Mouse (Mus musculus) spleen, adult 2 months (tissue): ENCODE results near the gene Agpat3. TPM values are rescaled to one million over a fixed set of nuclear protein-coding genes. Genes with fewer than 3 reads are reported as not detected.

ENCODE experiments used
- DNase-seq, 2 experiments: peaks; one replicate each; pipeline versions ENCODE4 v3.0.0 to v3.0.0-alpha.2; 2012 to 2021; ENCODE audit warnings: low spot score in 2 of 2, low read depth in 1 of 2
- H3K27ac ChIP-seq: fragments of 200-500 bp; 2 replicates; pipeline ENCODE4 v1.5.1; 2012; ENCODE audit warnings: low read length, inconsistent platforms; ENCODE audit not compliant: insufficient read depth
- H3K27me3 ChIP-seq: fragments of 200-500 bp; 2 replicates; pipeline ENCODE4 v1.6.1; 2012; ENCODE audit warnings: mild to moderate bottlenecking, moderate library complexity, low read length, inconsistent platforms; ENCODE audit not compliant: control insufficient read depth, insufficient read depth
- H3K36me3 ChIP-seq: fragments of 200-500 bp; 2 replicates; pipeline ENCODE4 v1.6.1; 2012; ENCODE audit warnings: mild to moderate bottlenecking, low read length, inconsistent platforms; ENCODE audit not compliant: control insufficient read depth, insufficient read depth
- H3K4me1 ChIP-seq: fragments of 200-500 bp; 2 replicates; pipeline ENCODE4 v1.6.1; 2011; ENCODE audit warnings: inconsistent platforms; ENCODE audit not compliant: control insufficient read depth, insufficient read depth, insufficient read length
- H3K4me3 ChIP-seq: fragments of 200-500 bp; 2 replicates; pipeline ENCODE4 v1.5.1; 2011; ENCODE audit warnings: mild to moderate bottlenecking, inconsistent platforms; ENCODE audit not compliant: insufficient read depth, insufficient read length; ENCODE audit errors: extremely low read depth
- CTCF ChIP-seq: fragments of 200-500 bp; IDR thresholded peaks from 2 replicates; pipeline ENCODE4 v1.5.1; 2011; ENCODE audit warnings: mild to moderate bottlenecking, inconsistent platforms; ENCODE audit not compliant: insufficient read depth, insufficient read length, insufficient replicate concordance; ENCODE audit errors: extremely low read depth
- POLR2A ChIP-seq: fragments of 200-500 bp; IDR thresholded peaks from 2 replicates; pipeline ENCODE4 v1.6.1; 2011; ENCODE audit warnings: low read depth, low read length, inconsistent platforms
- WGBS: fragments of 180-500 bp; shearing (Covaris S2); methylation state at CpG from one replicate; pipeline ENCODE4 v1.1.7; 2018; 5-methylcytosine and 5-hydroxymethylcytosine counted together
- polyA plus RNA-seq: library from polyadenylated mRNA; depleted of rRNA; stranded (reverse); fragments of >200 nt; gene quantifications from 2 replicates; pipeline ENCODE4 v1.2.3, GENCODE M21; 2012

Agpat3 gene
- polyA plus RNA-seq, 1 experiment = 177 TPM

DNA sequence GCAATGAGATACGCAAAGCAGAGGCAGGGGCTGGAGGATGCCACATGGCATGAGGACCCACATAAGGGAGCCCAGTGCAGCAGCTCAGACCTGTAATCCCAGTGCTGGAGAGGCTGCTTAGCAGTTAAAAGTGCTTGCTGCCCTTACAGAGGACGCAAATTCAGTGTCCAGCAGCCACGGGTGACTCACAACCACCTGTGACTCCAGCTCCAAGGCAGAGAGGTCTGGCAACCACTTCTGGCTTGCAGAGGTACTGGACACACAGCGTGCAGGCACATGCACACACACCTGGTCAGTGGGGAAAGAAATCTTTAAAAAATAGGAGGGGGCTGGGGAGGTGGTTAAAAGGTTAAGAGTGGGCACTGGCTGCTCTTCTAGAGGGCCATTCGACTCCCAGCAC lies 4.1 kb downstream of the Agpat3 start:
- 89% methylated on average over 5 of the region's 5 CpGs for WGBS
- Histone ChIP-seq H3K4me1 (peaks cover 7% of the 10 kb centered on the region; the same call in 1 of the 2 replicates), H3K4me3 (no peak overlapping the region), H3K27ac (no peak overlapping the region), H3K36me3 (no peaks in the 10 kb centered on the region), H3K27me3 (no peaks in the 10 kb centered on the region)
- no peak for TF ChIP-seq CTCF
- TF ChIP-seq POLR2A = no peak
- DNase-seq = no peak

- H3K4me1 ChIP-seq = peaks cover 7% of the 10 kb centered on the region; the same call in 1 of the 2 replicates
- WGBS = 86% methylated on average over 6 of the region's 6 CpGs
- H3K36me3 ChIP-seq = no peaks in the 10 kb centered on the region
Measured at GRCm38 (mm10) chr10:78347486-78347885, 4.8 kb downstream of the Agpat3 start.

DNA sequence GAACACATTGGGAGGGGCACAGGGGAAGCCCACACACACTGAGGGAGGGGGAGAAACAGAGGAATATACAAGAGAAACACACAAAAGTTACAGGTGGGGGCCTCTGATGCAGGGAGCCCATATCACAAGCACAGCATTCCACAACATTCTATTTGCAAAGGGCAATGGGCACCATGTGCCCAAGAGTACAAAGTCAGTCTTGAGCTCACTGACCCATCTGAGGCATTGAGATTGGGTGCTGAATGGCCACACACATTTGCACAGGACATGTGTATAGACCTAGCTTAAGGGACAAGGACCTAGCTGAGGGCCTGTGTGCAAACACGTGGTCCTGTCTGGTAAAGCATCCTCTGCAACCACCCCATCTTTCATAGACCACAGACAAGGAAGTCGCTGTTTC lies 6.8 kb downstream of the Agpat3 start:
- H3K4me1 ChIP-seq = no peaks in the 10 kb centered on the region; the same call in 1 of the 2 replicates
- no peak overlapping the region for H3K27ac ChIP-seq
- H3K27me3 ChIP-seq = no peaks in the 10 kb centered on the region
- 55% methylated on average over 2 of the region's 2 CpGs for WGBS
- DNase-seq = no peak
- H3K4me3 ChIP-seq = no peak overlapping the region
- no peak for TF ChIP-seq CTCF
- no peak for TF ChIP-seq POLR2A
- H3K36me3 ChIP-seq = no peaks in the 10 kb centered on the region

More at GRCm38 (mm10) chr10:78347486-78347885, 4.8 kb downstream of the Agpat3 start:
- no peaks in the 10 kb centered on the region for H3K27me3 ChIP-seq
- TF ChIP-seq CTCF (no peak), POLR2A (no peak)
- H3K4me3 ChIP-seq = no peak overlapping the region
- no peak overlapping the region for H3K27ac ChIP-seq
- DNase-seq = no peak

DNA sequence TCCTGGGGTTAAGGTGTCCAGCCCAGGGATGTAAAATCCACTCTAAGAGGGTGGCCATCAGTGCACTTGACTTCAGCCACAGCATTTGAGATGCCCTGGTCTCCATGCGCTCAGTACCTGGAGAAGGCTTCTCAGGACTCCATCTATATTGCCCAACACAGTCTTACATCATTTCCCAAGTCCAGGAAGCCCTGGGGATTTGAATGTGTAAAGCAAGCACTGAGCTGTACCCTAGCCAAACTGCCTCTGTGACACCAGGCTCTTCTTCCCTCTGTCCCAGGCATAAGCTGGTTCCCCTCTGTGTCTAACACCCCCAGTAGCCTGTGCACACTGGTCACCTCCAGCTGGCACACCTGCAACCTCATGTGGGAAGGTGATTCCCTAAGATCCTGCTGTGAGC lies 10.2 kb downstream of the Agpat3 start:
- DNase-seq = no peak
- H3K27me3 ChIP-seq = no peaks in the 10 kb centered on the region
- no peak overlapping the region for H3K4me3 ChIP-seq
- 85% methylated on average over 1 of the region's 1 CpGs for WGBS
- H3K4me1 ChIP-seq = no peaks in the 10 kb centered on the region; the same call in 1 of the 2 replicates
- TF ChIP-seq POLR2A (no peak), CTCF (no peak)
- H3K27ac ChIP-seq = no peak overlapping the region
- H3K36me3 ChIP-seq = no peaks in the 10 kb centered on the region

GRCm38 (mm10) chr10:78338180-78338579 lies 14.1 kb downstream of the Agpat3 start:
- no peak overlapping the region for H3K4me3 ChIP-seq
- TF ChIP-seq POLR2A (no peak), CTCF (no peak)
- H3K27ac ChIP-seq = peak overlapping the region; percentile 33; the same call in 1 of the 2 replicates
- WGBS = 80% methylated on average over 5 of the region's 5 CpGs
- no peaks in the 10 kb centered on the region for H3K36me3 ChIP-seq
- DNase-seq = no peak
- no peaks in the 10 kb centered on the region for H3K27me3 ChIP-seq
- no peaks in the 10 kb centered on the region; the same call in 1 of the 2 replicates for H3K4me1 ChIP-seq

DNA sequence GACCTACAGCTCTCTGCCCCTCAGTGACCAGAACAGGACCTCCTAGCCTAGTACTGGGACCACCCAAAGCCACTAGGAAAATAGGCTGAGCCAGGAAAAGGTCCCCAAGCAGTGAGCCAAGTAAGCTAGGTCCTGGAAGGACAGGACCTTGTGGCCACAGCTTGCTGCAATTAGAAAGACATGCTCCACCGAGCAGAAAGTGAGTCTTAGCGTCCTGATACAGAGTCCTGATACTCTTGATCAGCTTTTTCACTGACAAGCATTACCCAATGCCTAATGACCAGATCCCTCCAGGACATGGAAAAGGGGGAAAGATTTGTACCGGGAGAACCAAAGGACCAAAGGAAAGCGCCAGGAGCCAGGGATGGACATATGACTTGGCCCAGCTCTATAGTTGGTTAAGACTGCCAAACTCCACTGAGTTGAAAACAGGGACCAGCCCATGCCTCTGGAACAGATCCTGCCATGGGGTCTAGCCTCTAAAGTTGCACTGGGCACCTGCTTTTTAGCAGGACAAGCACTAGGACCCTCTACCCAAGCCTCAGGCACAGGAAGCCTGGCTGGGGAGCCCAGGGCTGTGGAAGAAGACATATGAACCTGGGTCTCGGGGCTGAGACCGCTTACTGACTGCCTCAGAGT lies 17.2 kb downstream of the Agpat3 start:
- H3K36me3 ChIP-seq = no peaks in the 10 kb centered on the region
- no peak for DNase-seq
- H3K4me1 ChIP-seq = no peaks in the 10 kb centered on the region; the same call in 1 of the 2 replicates
- no peak overlapping the region for H3K4me3 ChIP-seq
- 84% methylated on average over 6 of the region's 6 CpGs for WGBS
- TF ChIP-seq POLR2A = no peak
- no peak for TF ChIP-seq CTCF
- no peaks in the 10 kb centered on the region for H3K27me3 ChIP-seq
- no peak overlapping the region for H3K27ac ChIP-seq

- no peak overlapping the region for H3K4me3 ChIP-seq
- H3K4me1 ChIP-seq = no peaks in the 10 kb centered on the region; the same call in 1 of the 2 replicates
- no peak overlapping the region for H3K27ac ChIP-seq
- no peak for DNase-seq
- 0 out of 2 replicates have a peak, but pooled peaks cover 1% of the 10 kb centered on the region for H3K36me3 ChIP-seq
- no peaks in the 10 kb centered on the region for H3K27me3 ChIP-seq
- no peak for TF ChIP-seq CTCF
- WGBS = 79% methylated on average over 5 of the region's 5 CpGs
Measured at GRCm38 (mm10) chr10:78331577-78331976, 20.7 kb downstream of the Agpat3 start.
